Mouse (Mus musculus) forebrain, embryonic 15.5 days (tissue): ENCODE data around the gene Dnah8. TPM values are rescaled to one million over a fixed set of nuclear protein-coding genes. Genes with fewer than 3 reads are reported as not detected.

Experiments
- ATAC-seq: fragments of 200-750 bp; cut with Nextera tagmentation; replicated peaks from 2 replicates; pipeline ENCODE4 v1.8.0; 2017; ENCODE audit warnings: mild to moderate bottlenecking, moderate TSS enrichment, moderate library complexity
- H3K27ac ChIP-seq: fragments of 300-500 bp; sonication (generic); replicated peaks from 2 replicates; pipeline ENCODE4 v1.5.1; 2015; ENCODE audit warnings: mild to moderate bottlenecking, inconsistent platforms
- H3K27me3 ChIP-seq: fragments of 300-500 bp; sonication (generic); 2 replicates; pipeline ENCODE4 v1.6.1; 2015; ENCODE audit warnings: inconsistent platforms
- H3K36me3 ChIP-seq: fragments of 300-500 bp; sonication (generic); 2 replicates; pipeline ENCODE4 v1.6.1; 2015; ENCODE audit warnings: mild to moderate bottlenecking, inconsistent platforms
- H3K4me1 ChIP-seq: fragments of 300-500 bp; sonication (generic); 2 replicates; pipeline ENCODE4 v1.6.1; 2015; ENCODE audit warnings: inconsistent platforms
- H3K4me2 ChIP-seq: fragments of 300-500 bp; sonication (generic); replicated peaks from 2 replicates; pipeline ENCODE4 v1.6.1; 2015; ENCODE audit warnings: mild to moderate bottlenecking, inconsistent platforms
- H3K4me3 ChIP-seq: fragments of 300-500 bp; sonication (generic); 2 replicates; pipeline ENCODE4 v1.5.1; 2015; ENCODE audit warnings: mild to moderate bottlenecking, inconsistent platforms
- H3K9ac ChIP-seq: fragments of 300-500 bp; sonication (generic); replicated peaks from 2 replicates; pipeline ENCODE4 v1.6.1; 2015; ENCODE audit warnings: mild to moderate bottlenecking, inconsistent platforms
- H3K9me3 ChIP-seq: fragments of 300-500 bp; sonication (generic); 2 replicates; pipeline ENCODE4 v1.6.1; 2016; ENCODE audit warnings: inconsistent platforms
- WGBS: fragments of 180-500 bp; shearing (Covaris S2); methylation state at CpG from one replicate; pipeline ENCODE4 v1.1.7; 2015; ENCODE audit warnings: mixed read lengths; 5-methylcytosine and 5-hydroxymethylcytosine counted together
- polyA plus RNA-seq: library from polyadenylated mRNA; unstranded; fragments of >200 nt; fragmentation: Nextera tagmentation; extraction: Ambion mirVana; gene quantifications from 2 replicates; pipeline ENCODE4 v1.2.1, GENCODE M21; 2015

Gene Dnah8
- polyA plus RNA-seq, 1 experiment from 2014 or later = 0.83 TPM

DNA sequence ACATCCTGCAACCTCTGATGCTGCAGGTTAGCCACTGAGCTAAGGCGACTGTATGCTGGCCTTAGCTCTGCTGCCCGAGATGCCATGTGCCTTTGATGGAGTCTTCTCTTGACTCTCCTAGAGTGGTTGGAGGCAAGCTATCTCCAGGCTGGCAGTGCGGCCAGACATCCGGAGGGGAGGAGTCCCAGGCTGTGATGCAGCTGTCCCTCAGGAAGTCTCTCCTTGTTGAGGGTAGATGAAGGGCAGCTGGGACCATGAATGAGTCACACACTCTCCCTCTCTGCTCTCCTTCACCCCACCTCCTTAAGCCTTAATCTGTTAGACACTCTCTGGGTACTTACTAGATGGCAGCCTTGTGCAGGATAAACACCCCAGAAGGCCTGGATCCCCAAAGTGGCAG lies 283.4 kb downstream of the Dnah8 start:
- H3K4me1 ChIP-seq = peaks cover 16% of the 10 kb centered on the region

DNA sequence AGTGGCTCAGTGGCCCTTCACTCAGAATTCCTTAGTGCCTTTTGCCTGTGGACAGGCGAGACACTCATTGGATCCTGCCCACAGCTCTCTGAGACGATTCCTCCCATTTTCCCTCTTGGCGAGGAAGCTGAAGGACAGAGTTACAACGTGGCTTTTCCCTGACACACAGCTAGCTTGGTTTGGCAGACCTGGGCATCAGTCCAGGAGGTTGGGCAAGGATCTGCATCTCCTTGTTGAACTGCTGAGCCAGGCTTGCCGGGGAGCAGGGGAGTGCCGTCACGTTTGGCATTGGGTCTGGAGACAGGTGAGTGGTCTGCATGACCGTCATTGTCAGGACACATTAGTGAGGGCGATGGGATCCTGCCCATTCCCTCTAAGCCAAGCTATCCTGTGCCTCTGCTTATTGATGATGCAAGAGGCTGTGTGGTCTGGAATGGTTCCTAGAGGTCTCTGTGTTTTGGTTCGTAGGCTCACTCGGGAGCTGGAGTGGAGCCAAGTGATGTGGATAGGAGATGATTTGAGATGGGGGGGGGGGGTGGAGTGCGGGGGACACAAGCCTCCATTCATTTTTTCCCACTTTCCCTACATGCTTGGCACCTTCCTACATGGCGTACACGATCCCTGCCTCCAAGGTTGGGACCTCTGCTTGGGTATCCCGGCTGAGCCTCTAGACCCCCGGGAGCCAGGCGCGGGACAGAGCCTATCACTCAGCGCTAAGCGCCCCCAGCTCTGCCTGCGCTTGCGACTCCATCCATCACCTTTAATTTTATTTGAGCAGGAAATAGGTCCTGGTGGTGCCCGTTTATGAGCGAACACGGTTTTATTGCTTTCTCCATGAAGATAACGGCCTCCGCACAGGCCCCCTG lies 286.9 kb downstream of the Dnah8 start:
- no peak overlapping the region for H3K27ac ChIP-seq
- no peak overlapping the region for H3K9ac ChIP-seq
- 66% methylated on average over 27 of the region's 27 CpGs for WGBS
- H3K9me3 ChIP-seq = no peaks in the 10 kb centered on the region
- no peak for ATAC-seq
- H3K4me1 ChIP-seq = peaks cover 16% of the 10 kb centered on the region
- no peak overlapping the region for H3K4me2 ChIP-seq
- no peaks in the 10 kb centered on the region for H3K36me3 ChIP-seq
- no peaks in the 10 kb centered on the region for H3K27me3 ChIP-seq
- no peak overlapping the region for H3K4me3 ChIP-seq

More for the DNA sequence above, 283.4 kb downstream of the Dnah8 start:
- no peak overlapping the region for H3K27ac ChIP-seq
- H3K4me2 ChIP-seq = no peak overlapping the region
- ATAC-seq = no peak
- no peaks in the 10 kb centered on the region for H3K27me3 ChIP-seq
- H3K9ac ChIP-seq = no peak overlapping the region
- H3K36me3 ChIP-seq = no peaks in the 10 kb centered on the region
- no peak overlapping the region for H3K4me3 ChIP-seq
- 79% methylated on average over 4 of the region's 4 CpGs for WGBS
- no peaks in the 10 kb centered on the region for H3K9me3 ChIP-seq

- Histone ChIP-seq H3K9ac (no peak overlapping the region), H3K36me3 (no peaks in the 10 kb centered on the region), H3K27ac (no peak overlapping the region), H3K9me3 (no peaks in the 10 kb centered on the region), H3K4me2 (no peak overlapping the region), H3K27me3 (no peaks in the 10 kb centered on the region), H3K4me1 (peaks cover 16% of the 10 kb centered on the region), H3K4me3 (no peak overlapping the region)
- no peak for ATAC-seq
- WGBS = 41% methylated on average over 8 of the region's 8 CpGs
Observed at GRCm38 (mm10) chr17:30911732-30912088, 287.6 kb downstream of the Dnah8 start.

- Histone ChIP-seq H3K4me1 (peaks cover 16% of the 10 kb centered on the region), H3K4me3 (no peak overlapping the region), H3K27ac (no peak overlapping the region), H3K9me3 (no peaks in the 10 kb centered on the region), H3K27me3 (no peaks in the 10 kb centered on the region), H3K36me3 (no peaks in the 10 kb centered on the region), H3K4me2 (no peak overlapping the region), H3K9ac (no peak overlapping the region)
- 64% methylated on average over 5 of the region's 5 CpGs for WGBS
- no peak for ATAC-seq
Observed at GRCm38 (mm10) chr17:30912536-30912935, 288.4 kb downstream of the Dnah8 start.

DNA sequence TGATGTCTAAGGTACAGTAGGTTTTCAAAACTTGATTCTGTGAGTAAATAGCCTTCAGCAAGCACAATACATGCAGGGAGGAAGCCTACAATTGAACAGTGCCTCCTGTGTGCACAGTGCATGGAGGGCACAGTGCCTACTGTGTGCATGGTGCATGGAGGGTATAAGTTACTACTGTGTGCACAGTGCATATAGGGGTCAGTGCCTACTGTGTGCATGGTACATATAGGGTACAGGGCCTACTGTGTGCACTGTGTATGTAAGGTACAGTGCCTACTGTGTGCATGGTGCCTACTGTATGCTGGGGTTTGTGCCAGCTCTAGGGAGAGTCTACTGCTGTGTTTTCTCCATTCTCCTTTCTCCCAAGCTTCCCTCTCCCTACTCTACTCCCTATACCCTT lies 290.1 kb downstream of the Dnah8 start:
- H3K4me1 ChIP-seq = peaks cover 16% of the 10 kb centered on the region
- no peak for ATAC-seq
- no peak overlapping the region for H3K4me2 ChIP-seq
- no peaks in the 10 kb centered on the region for H3K36me3 ChIP-seq
- H3K27me3 ChIP-seq = no peaks in the 10 kb centered on the region
- no peak overlapping the region for H3K4me3 ChIP-seq
- no peaks in the 10 kb centered on the region for H3K9me3 ChIP-seq
- H3K9ac ChIP-seq = no peak overlapping the region
- H3K27ac ChIP-seq = no peak overlapping the region

DNA sequence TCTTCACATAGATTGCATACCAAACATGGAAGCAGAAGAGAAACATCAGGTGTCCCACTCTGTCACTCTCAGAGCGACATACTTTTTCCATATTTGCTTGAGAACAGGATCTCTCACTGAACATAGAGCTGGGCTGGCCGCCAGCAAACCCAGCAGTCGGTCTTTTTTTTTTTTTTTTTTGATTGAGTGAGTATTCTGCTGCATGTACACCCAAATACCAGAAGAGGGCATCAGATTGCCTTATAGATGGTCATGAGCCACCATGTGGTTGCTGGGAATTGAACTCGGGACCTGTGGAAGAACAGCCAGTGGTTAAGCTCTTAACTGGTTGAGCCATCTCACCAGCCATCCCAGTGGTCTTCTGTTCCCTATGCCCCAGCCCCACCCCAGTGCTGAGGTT lies 299.4 kb downstream of the Dnah8 start:
- Histone ChIP-seq H3K9ac (no peak overlapping the region), H3K4me2 (no peak overlapping the region), H3K4me1 (no peaks in the 10 kb centered on the region), H3K9me3 (no peaks in the 10 kb centered on the region), H3K27ac (no peak overlapping the region), H3K4me3 (no peak overlapping the region), H3K36me3 (no peaks in the 10 kb centered on the region), H3K27me3 (no peaks in the 10 kb centered on the region)
- no peak for ATAC-seq
- 61% methylated on average over 4 of the region's 4 CpGs for WGBS

Other genes with a start within 250 kb of the Dnah8 start
- 141 and 146 TPM in 2 replicates for gene Btbd9, start 47.9 kb upstream of the Dnah8 start, polyA plus RNA-seq
- gene Glo1, start 2.5 kb downstream of the Dnah8 start, polyA plus RNA-seq = 163 and 174 TPM in 2 replicates